ENCODE assay signal across 15 mouse cellular contexts in genomic region chr6:140509151-140509530, GRCm38 (mm10).
DNase-seq lines count a peak whose midpoint lies in the region; ATAC-seq and TF ChIP-seq lines count a peak whose summit lies in the region.
"Had no signal": no experiment of that assay in that cellular context is flagged by ENCODE, and none has a peak within 500 bp of the region (broad histone marks: within the 10 kb centered on the region; RNA-seq: fewer than 3 reads in every experiment).

No protein-coding gene starts in this region.

- 35% methylated on average over 9 of the region's 9 CpGs for WGBS in lung, embryonic 14.5 days
- WGBS in lung, adult 2 months, result 44% methylated on average over 9 of the region's 9 CpGs
- 33% methylated on average over 9 of the region's 9 CpGs for WGBS in limb, embryonic 14.5 days

- intact Hi-C loops in heart, postnatal 10 days (cut with DNase I), result no loop called here

- H3K9ac ChIP-seq in lung, embryonic 14.5 days, result no peak overlapping the region
- no peak overlapping the region for H3K9ac ChIP-seq in limb, embryonic 14.5 days (ENCODE audit: low read depth, low read length, severe bottlenecking)
- H3K9ac ChIP-seq: embryonic facial prominence, embryonic 13.5 days; hindbrain, embryonic 15.5 days; midbrain, embryonic 12.5 days had no signal

- no peak overlapping the region for H3K27ac ChIP-seq in lung, embryonic 14.5 days (ENCODE audit: low read depth)
- no peak overlapping the region for H3K27ac ChIP-seq in limb, embryonic 14.5 days (replicated peaks; ENCODE audit: low read depth, low read length)
- H3K27ac ChIP-seq: hindbrain, embryonic 15.5 days had no signal

- TF ChIP-seq CTCF in lung, embryonic 14.5 days (IDR thresholded peaks at IDR 0.05; ENCODE audit: low read depth), result no peak
- TF ChIP-seq CTCF in lung, adult 2 months (IDR thresholded peaks at IDR 0.05; ENCODE audit: insufficient read depth, low read length), result no peak

- no peak overlapping the region for H3K4me2 ChIP-seq in lung, embryonic 14.5 days
- H3K4me2 ChIP-seq in limb, embryonic 14.5 days (replicated peaks; ENCODE audit: low read depth, low read length, severe bottlenecking), result no peak overlapping the region
- H3K4me2 ChIP-seq: embryonic facial prominence, embryonic 13.5 days; hindbrain, embryonic 15.5 days; midbrain, embryonic 12.5 days had no signal

- TF ChIP-seq POLR2A in lung, adult 2 months (IDR thresholded peaks at IDR 0.05; ENCODE audit: borderline replicate concordance, extremely low read depth, low read depth, low read length), result no peak
- no peak for TF ChIP-seq POLR2A in limb, embryonic 14.5 days (IDR thresholded peaks at IDR 0.05; ENCODE audit: borderline replicate concordance, extremely low read depth, insufficient read depth, insufficient read length)

- H3K9me3 ChIP-seq in lung, embryonic 14.5 days (ENCODE audit: low read depth, low read length), result no peaks in the 10 kb centered on the region
- no peaks in the 10 kb centered on the region for H3K9me3 ChIP-seq in limb, embryonic 14.5 days (ENCODE audit: control insufficient read depth, low read length)
- H3K9me3 ChIP-seq: embryonic facial prominence, embryonic 13.5 days; hindbrain, embryonic 15.5 days; midbrain, embryonic 12.5 days had no signal

- H3K36me3 ChIP-seq in lung, embryonic 14.5 days (ENCODE audit: insufficient read depth), result no peaks in the 10 kb centered on the region
- H3K36me3 ChIP-seq in limb, embryonic 14.5 days (ENCODE audit: control insufficient read depth, insufficient read depth, low read length), result no peaks in the 10 kb centered on the region
- H3K36me3 ChIP-seq: embryonic facial prominence, embryonic 13.5 days; hindbrain, embryonic 15.5 days; midbrain, embryonic 12.5 days had no signal

- ATAC-seq in lung, embryonic 14.5 days (ENCODE audit: insufficient read depth), result 0 out of 2 replicates have a peak, but pooled peaks have one; percentile 10
- ATAC-seq in common myeloid progenitor, adult 5-6 weeks (replicated peaks; ENCODE audit: low read depth, poor library complexity, severe bottlenecking), result peak; percentile 73
- ATAC-seq in limb, embryonic 14.5 days (ENCODE audit: low FRiP score, low read depth), result 0 out of 2 replicates have a peak, but pooled peaks have one; percentile 23

- peak; percentile 66 for DNase-seq in heart, adult 11 months
- no peak for DNase-seq in heart, postnatal 10 days
- peak; percentile 36 for DNase-seq in lung, embryonic 14.5 days
- DNase-seq in lung, adult 2 months, result no peak
- no peak for DNase-seq in limb, embryonic 14.5 days (ENCODE audit: low spot score)
- DNase-seq in cerebellum, postnatal 10 days, result no peak
- DNase-seq in spleen, postnatal 4 days (ENCODE audit: low spot score in 2 of 2), result no peak
- DNase-seq: adrenal gland, postnatal 25 days; heart, adult 18-20 months; thymus, adult 2 months had no signal

- H3K4me1 ChIP-seq in lung, embryonic 14.5 days (ENCODE audit: insufficient read depth), result peaks cover 11% of the 10 kb centered on the region
- peaks cover 4% of the 10 kb centered on the region for H3K4me1 ChIP-seq in lung, adult 2 months (ENCODE audit: control insufficient read depth, insufficient read depth, low read length)
- peaks cover 26% of the 10 kb centered on the region for H3K4me1 ChIP-seq in limb, embryonic 14.5 days (ENCODE audit: control insufficient read depth, insufficient read depth, low read length)

- H3K4me3 ChIP-seq in lung, embryonic 14.5 days (ENCODE audit: low read depth, low read length), result no peak overlapping the region
- H3K4me3 ChIP-seq in lung, adult 2 months (replicated peaks; ENCODE audit: extremely low read depth, low read depth, low read length), result no peak overlapping the region
- H3K4me3 ChIP-seq in limb, embryonic 14.5 days (replicated peaks; ENCODE audit: low read length), result no peak overlapping the region
- H3K4me3 ChIP-seq: embryonic facial prominence, embryonic 13.5 days; hindbrain, embryonic 15.5 days; layer of hippocampus, adult 2 months; midbrain, embryonic 12.5 days had no signal

- H3K27me3 ChIP-seq in lung, embryonic 14.5 days (ENCODE audit: insufficient read depth, low read length), result no peaks in the 10 kb centered on the region
- no peaks in the 10 kb centered on the region for H3K27me3 ChIP-seq in limb, embryonic 14.5 days (ENCODE audit: control insufficient read depth, insufficient read depth, low read length)
- H3K27me3 ChIP-seq: embryonic facial prominence, embryonic 13.5 days; hindbrain, embryonic 15.5 days; midbrain, embryonic 12.5 days had no signal

Comparison
In these comparisons a context has a peak if more than half of its experiments do, and no peak if none do; other contexts are left out.
1. DNase-seq: peak in heart, adult 11 months (single experiment) and lung, embryonic 14.5 days (single experiment); none in heart, postnatal 10 days (0 of 2), lung, adult 2 months (single experiment), limb, embryonic 14.5 days (single experiment), cerebellum, postnatal 10 days (0 of 2) and spleen, postnatal 4 days (0 of 2).
2. ATAC-seq: peak in every context shown above with its lines; median percentile 73 in common myeloid progenitor, adult 5-6 weeks; 23 in limb, embryonic 14.5 days; 10 in lung, embryonic 14.5 days.